8 mouse cellular contexts compared by ENCODE assay signal in genomic region chr13:104286336-104286735, GRCm38 (mm10). TPM values are rescaled to one million over a fixed set of nuclear protein-coding genes. Genes with fewer than 3 reads are reported as not detected.
DNase-seq lines count a peak whose midpoint lies in the region; ATAC-seq and TF ChIP-seq lines count a peak whose summit lies in the region.

No protein-coding gene starts in this region.

- no peaks in the 10 kb centered on the region for H3K27me3 ChIP-seq in C2C12 (ENCODE audit: control insufficient read depth, insufficient read depth, insufficient read length)
- H3K27me3 ChIP-seq in forebrain, embryonic 15.5 days: no peaks in the 10 kb centered on the region
- no peaks in the 10 kb centered on the region for H3K27me3 ChIP-seq in limb, embryonic 14.5 days (ENCODE audit: control insufficient read depth, insufficient read depth, low read length)
- H3K27me3 ChIP-seq in stomach, embryonic 15.5 days (replicated peaks): no peaks in the 10 kb centered on the region

- peak overlapping the region; percentile 75 for H3K4me2 ChIP-seq in forebrain, embryonic 15.5 days (replicated peaks)
- peak overlapping the region; percentile 71 for H3K4me2 ChIP-seq in limb, embryonic 14.5 days (replicated peaks; ENCODE audit: low read depth, low read length, severe bottlenecking)
- peak overlapping the region; percentile 60 for H3K4me2 ChIP-seq in stomach, embryonic 15.5 days

- H3K9me3 ChIP-seq in forebrain, embryonic 15.5 days: no peaks in the 10 kb centered on the region
- H3K9me3 ChIP-seq in limb, embryonic 14.5 days (ENCODE audit: control insufficient read depth, low read length): no peaks in the 10 kb centered on the region
- no peaks in the 10 kb centered on the region for H3K9me3 ChIP-seq in stomach, embryonic 15.5 days

- no peaks in the 10 kb centered on the region for H3K36me3 ChIP-seq in C2C12 (ENCODE audit: control insufficient read depth, insufficient read depth)
- no peaks in the 10 kb centered on the region for H3K36me3 ChIP-seq in forebrain, embryonic 15.5 days
- no peaks in the 10 kb centered on the region for H3K36me3 ChIP-seq in limb, embryonic 14.5 days (ENCODE audit: control insufficient read depth, insufficient read depth, low read length)
- H3K36me3 ChIP-seq in stomach, embryonic 15.5 days: no peaks in the 10 kb centered on the region

- TF ChIP-seq POLR2A in limb, embryonic 14.5 days (IDR thresholded peaks at IDR 0.05; ENCODE audit: borderline replicate concordance, extremely low read depth, insufficient read depth, insufficient read length): no peak

- H3ac ChIP-seq in C2C12 (ENCODE audit: control insufficient read depth, insufficient read length, low read depth): no peak overlapping the region

- no peak for TF ChIP-seq CTCF in C2C12 (IDR thresholded peaks at IDR 0.05; ENCODE audit: control insufficient read depth, insufficient read depth, insufficient read length)

- peak; percentile 9; the same call in 1 of the 2 replicates for ATAC-seq in forebrain, embryonic 15.5 days (replicated peaks)
- no peak for ATAC-seq in limb, embryonic 14.5 days (ENCODE audit: low FRiP score, low read depth)
- ATAC-seq in stomach, embryonic 15.5 days (ENCODE audit: insufficient read depth, low FRiP score, low read depth): no peak

- peak; percentile 15 for DNase-seq in embryo, embryonic 11 days
- DNase-seq in embryo, embryonic 9.5 days (ENCODE audit: extremely low spot score): no peak
- peak; percentile 64 for DNase-seq in limb, embryonic 14.5 days (ENCODE audit: low spot score)
- no peak for DNase-seq in layer of hippocampus, adult 18-20 months (ENCODE audit: low spot score in 2 of 2)
- no peak for DNase-seq in left cerebral cortex, adult 9 months (ENCODE audit: low spot score in 2 of 2)

- H3K79me2 ChIP-seq in C2C12 (ENCODE audit: control insufficient read depth, insufficient read depth): peaks cover 36% of the 10 kb centered on the region

- WGBS in forebrain, embryonic 15.5 days: under 1% methylated on average over 4 of the region's 4 CpGs
- 2% methylated on average over 4 of the region's 4 CpGs for WGBS in limb, embryonic 14.5 days
- 0% methylated on average over 4 of the region's 4 CpGs for WGBS in stomach, embryonic 15.5 days

- peaks cover 27% of the 10 kb centered on the region for H3K4me1 ChIP-seq in forebrain, embryonic 15.5 days
- no peaks in the 10 kb centered on the region for H3K4me1 ChIP-seq in limb, embryonic 14.5 days (ENCODE audit: control insufficient read depth, insufficient read depth, low read length)
- H3K4me1 ChIP-seq in stomach, embryonic 15.5 days: peaks cover 7% of the 10 kb centered on the region; the same call in 1 of the 2 replicates

- H3K27ac ChIP-seq in forebrain, embryonic 15.5 days (replicated peaks): peak overlapping the region; percentile 76
- H3K27ac ChIP-seq in limb, embryonic 14.5 days (replicated peaks; ENCODE audit: low read depth, low read length): peak overlapping the region; percentile 87
- peak overlapping the region; percentile 89 for H3K27ac ChIP-seq in stomach, embryonic 15.5 days

- 0 out of 2 replicates have a peak overlapping the region, but pooled peaks have one; percentile 42 for H3K9ac ChIP-seq in forebrain, embryonic 15.5 days (replicated peaks)
- H3K9ac ChIP-seq in limb, embryonic 14.5 days (ENCODE audit: low read depth, low read length, severe bottlenecking): peak overlapping the region; percentile 54
- H3K9ac ChIP-seq in stomach, embryonic 15.5 days: no peak overlapping the region

- H3K4me3 ChIP-seq in C2C12 (ENCODE audit: insufficient read depth, poor library complexity, severe bottlenecking): peak overlapping the region; percentile 44
- H3K4me3 ChIP-seq in forebrain, embryonic 15.5 days: peak overlapping the region; percentile 38
- H3K4me3 ChIP-seq in limb, embryonic 14.5 days (replicated peaks; ENCODE audit: low read length): peak overlapping the region; percentile 49
- H3K4me3 ChIP-seq in stomach, embryonic 15.5 days (replicated peaks): peak overlapping the region; percentile 50

- H3K79me3 ChIP-seq in C2C12 (ENCODE audit: low read depth): peaks cover 23% of the 10 kb centered on the region

TF ChIP-seq in C2C12, 6 proteins besides CTCF, POLR2A, EP300 and RAD21:
- TF ChIP-seq MYOG (IDR thresholded peaks at IDR 0.05; ENCODE audit: control insufficient read depth, extremely low read depth, insufficient read length) (no peak), MYOD1 (IDR thresholded peaks at IDR 0.05; ENCODE audit: control insufficient read depth, insufficient read length, low read depth) (no peak), MAX (IDR thresholded peaks at IDR 0.05) (no peak), CEBPB (IDR thresholded peaks at IDR 0.05; ENCODE audit: low read depth) (no peak), FOSL1 (IDR thresholded peaks at IDR 0.05; ENCODE audit: insufficient read depth, low read length, poor library complexity, severe bottlenecking) (no peak), USF1 (IDR thresholded peaks at IDR 0.05; ENCODE audit: low read depth) (no peak)

RNA-seq across cellular contexts. Expression of gene Adamts6, which starts 1.3 kb away (rescaled TPM):
- polyA plus RNA-seq in C2C12 (2012; fragmentation: generic; extraction: Trizol): 1.3 TPM
- 1.9 and 2.7 TPM in 2 replicates for polyA plus RNA-seq in forebrain, embryonic 15.5 days (2015; fragmentation: Nextera tagmentation; extraction: Ambion mirVana)
- 13.8 and 16.1 TPM in 2 replicates for polyA plus RNA-seq in limb, embryonic 14.5 days (2012; rRNA removed)
- 5.0 and 6.2 TPM in 2 replicates for polyA plus RNA-seq in limb, embryonic 14.5 days (2014; fragmentation: Nextera tagmentation; extraction: Ambion mirVana)
- 1.6 and 2.1 TPM in 2 replicates for polyA plus RNA-seq in stomach, embryonic 15.5 days (2015; fragmentation: Nextera tagmentation; extraction: Ambion mirVana)
- total RNA-seq in layer of hippocampus, adult 18-20 months (2021): 1 to 10 TPM; 3.7 to 3.9 TPM

RNA-seq across cellular contexts. Expression of gene Ppwd1, which starts 57.7 kb away (rescaled TPM):
- polyA plus RNA-seq in C2C12 (2012; fragmentation: generic; extraction: Trizol): 6.0 TPM
- 9.2 and 9.5 TPM in 2 replicates for polyA plus RNA-seq in forebrain, embryonic 15.5 days (2015; fragmentation: Nextera tagmentation; extraction: Ambion mirVana)
- polyA plus RNA-seq in limb, embryonic 14.5 days (2012; rRNA removed): 10.8 and 15.5 TPM in 2 replicates
- 13.3 and 14.3 TPM in 2 replicates for polyA plus RNA-seq in limb, embryonic 14.5 days (2014; fragmentation: Nextera tagmentation; extraction: Ambion mirVana)
- 13.3 and 13.4 TPM in 2 replicates for polyA plus RNA-seq in stomach, embryonic 15.5 days (2015; fragmentation: Nextera tagmentation; extraction: Ambion mirVana)
- 10 to 100 TPM; 12.2 to 15.7 TPM for total RNA-seq in layer of hippocampus, adult 18-20 months (2021)

RNA-seq across cellular contexts. Expression of gene Cenpk, which starts 57.9 kb away (rescaled TPM):
- polyA plus RNA-seq in C2C12 (2012; fragmentation: generic; extraction: Trizol): 12.6 TPM
- polyA plus RNA-seq in forebrain, embryonic 15.5 days (2015; fragmentation: Nextera tagmentation; extraction: Ambion mirVana): 25.0 and 33.4 TPM in 2 replicates
- 12.8 and 23.4 TPM in 2 replicates for polyA plus RNA-seq in limb, embryonic 14.5 days (2012; rRNA removed)
- 53.9 and 56.5 TPM in 2 replicates for polyA plus RNA-seq in limb, embryonic 14.5 days (2014; fragmentation: Nextera tagmentation; extraction: Ambion mirVana)
- 61.4 and 69.8 TPM in 2 replicates for polyA plus RNA-seq in stomach, embryonic 15.5 days (2015; fragmentation: Nextera tagmentation; extraction: Ambion mirVana)
- under 1 TPM; 0.25 to 0.79 TPM for total RNA-seq in layer of hippocampus, adult 18-20 months (2021)

Comparison
In these comparisons a context has a peak if more than half of its experiments do, and no peak if none do; other contexts are left out.
1. DNase-seq: peak in embryo, embryonic 11 days (single experiment) and limb, embryonic 14.5 days (single experiment); none in embryo, embryonic 9.5 days (single experiment), layer of hippocampus, adult 18-20 months (0 of 2) and left cerebral cortex, adult 9 months (0 of 2).
2. Peak in every context shown above with its lines, with median percentiles within 50 percentile points of each other: H3K4me3 ChIP-seq, H3K27ac ChIP-seq and H3K4me2 ChIP-seq.